Mouse (Mus musculus): Measurements from ENCODE around the gene Pik3c2g.
"Not testable (repeated sequence)": the region's sequence is repeated elsewhere in the genome, so short reads cannot be mapped to it uniquely, and the experiment has no call there.

Pik3c2g gene

DNA sequence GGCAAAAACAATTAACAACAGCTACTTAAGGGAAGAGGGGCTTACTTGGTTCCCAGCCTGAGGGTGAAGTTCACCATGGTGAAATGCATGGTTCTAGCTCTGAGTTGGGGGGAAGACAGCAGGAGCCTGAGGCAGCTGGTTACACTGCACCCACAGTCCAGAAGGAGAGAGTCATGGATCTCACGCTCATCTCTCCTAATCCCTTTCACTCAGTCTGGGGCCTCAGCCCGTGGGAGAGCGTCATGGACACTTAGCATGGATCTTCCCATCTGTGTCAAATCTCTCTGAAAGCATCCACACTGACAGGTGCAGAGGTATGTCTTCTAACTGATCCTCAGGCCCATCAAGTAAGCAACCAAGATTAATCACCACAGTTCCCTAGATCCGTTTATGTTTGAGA lies 320.1 kb downstream of the Pik3c2g start:
- DNase-seq (ENCODE audit: extremely low read depth, insufficient read length, low spot score), result no peak

DNA sequence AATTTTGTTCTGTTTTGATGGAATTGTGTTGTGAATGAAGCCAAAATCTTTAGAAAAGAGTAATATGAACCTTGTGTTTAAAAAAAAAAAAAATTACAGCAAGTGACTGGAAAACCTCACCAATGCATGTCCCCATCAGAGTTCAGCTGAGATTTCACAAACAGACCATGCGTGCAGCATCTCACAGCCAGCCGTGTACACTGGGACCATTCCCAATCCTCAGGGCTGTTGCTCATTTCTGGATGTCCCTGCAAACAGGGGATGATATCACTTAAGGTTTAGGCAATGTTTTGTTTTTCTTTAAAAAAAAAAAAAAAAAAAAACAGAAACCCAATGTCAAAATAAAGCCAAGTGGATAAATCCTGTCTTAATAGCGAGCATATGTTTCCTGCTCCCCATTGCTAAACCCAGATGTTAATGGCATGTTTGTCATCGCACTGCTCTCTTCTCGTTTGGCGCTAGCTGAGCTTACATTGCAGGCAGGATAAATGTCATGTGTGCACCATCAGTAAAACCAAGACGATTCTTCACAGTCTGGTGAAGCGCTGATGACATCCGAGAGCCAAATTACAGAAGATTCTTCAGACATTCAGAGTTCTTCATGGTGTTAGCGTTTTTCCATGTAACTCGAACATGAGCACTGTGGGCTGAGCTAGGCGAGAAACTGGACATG lies 322.1 kb downstream of the Pik3c2g start:
- no peak for DNase-seq (ENCODE audit: extremely low read depth, insufficient read length, low spot score)

DNA sequence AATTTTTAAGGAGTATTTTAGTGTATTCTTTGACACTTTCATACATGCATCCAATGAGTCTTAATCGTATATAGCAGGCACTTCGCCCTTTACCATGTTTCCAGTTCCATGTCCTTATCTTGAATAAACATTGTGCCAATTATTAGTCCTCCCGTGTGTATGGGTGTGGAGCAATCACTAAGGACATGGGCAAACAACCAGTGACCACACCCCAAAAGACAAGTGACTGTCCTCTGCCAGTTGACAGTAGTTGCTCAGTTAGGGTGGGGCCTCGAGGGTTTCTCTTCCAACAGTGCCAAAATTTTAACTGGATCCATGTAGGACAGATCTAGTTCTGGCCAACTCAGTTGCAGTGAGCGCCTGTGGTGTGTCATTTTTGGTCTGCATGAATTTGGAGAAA lies 341.7 kb downstream of the Pik3c2g start:
- DNase-seq (ENCODE audit: extremely low read depth, insufficient read length, low spot score), result no peak

DNA sequence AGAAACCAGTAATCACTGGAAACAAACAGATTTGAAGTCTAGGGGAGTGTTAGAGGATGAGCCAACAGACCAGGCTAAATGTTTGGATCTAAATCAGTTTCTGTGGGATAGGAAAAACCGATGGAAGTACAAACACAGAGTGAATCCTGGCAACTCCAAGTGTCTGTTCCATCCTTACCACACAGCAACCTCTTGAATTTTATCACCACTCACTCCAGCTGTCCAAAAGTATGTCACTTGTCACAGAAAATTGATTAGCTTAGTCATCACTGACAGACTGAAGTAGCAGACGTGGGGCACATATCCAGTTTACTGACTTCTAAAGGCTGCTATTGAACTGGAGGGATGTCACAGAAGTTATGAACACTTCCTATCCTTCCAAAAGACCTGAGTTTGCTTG lies 347.8 kb downstream of the Pik3c2g start:
- no peak for DNase-seq (ENCODE audit: extremely low read depth, insufficient read length, low spot score)

DNA sequence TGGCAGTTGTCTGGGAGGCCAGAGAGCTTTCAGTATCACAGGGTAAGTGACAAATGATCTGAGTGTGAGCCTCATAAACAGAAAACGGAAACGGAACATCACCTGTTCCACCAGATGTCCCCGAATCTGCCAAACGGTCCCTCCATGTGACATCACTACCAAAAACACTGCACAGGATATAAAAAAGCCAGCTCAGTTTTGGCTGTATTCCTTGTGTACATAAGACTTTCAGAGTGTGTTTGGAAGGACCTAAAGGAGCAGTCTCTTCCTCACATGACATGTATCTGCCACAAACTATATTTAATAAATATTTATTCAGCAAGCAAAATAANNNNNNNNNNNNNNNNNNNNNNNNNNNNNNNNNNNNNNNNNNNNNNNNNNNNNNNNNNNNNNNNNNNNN lies 350.6 kb downstream of the Pik3c2g start:
- DNase-seq (ENCODE audit: extremely low read depth, insufficient read length, low spot score), result not testable (repeated sequence)

DNA sequence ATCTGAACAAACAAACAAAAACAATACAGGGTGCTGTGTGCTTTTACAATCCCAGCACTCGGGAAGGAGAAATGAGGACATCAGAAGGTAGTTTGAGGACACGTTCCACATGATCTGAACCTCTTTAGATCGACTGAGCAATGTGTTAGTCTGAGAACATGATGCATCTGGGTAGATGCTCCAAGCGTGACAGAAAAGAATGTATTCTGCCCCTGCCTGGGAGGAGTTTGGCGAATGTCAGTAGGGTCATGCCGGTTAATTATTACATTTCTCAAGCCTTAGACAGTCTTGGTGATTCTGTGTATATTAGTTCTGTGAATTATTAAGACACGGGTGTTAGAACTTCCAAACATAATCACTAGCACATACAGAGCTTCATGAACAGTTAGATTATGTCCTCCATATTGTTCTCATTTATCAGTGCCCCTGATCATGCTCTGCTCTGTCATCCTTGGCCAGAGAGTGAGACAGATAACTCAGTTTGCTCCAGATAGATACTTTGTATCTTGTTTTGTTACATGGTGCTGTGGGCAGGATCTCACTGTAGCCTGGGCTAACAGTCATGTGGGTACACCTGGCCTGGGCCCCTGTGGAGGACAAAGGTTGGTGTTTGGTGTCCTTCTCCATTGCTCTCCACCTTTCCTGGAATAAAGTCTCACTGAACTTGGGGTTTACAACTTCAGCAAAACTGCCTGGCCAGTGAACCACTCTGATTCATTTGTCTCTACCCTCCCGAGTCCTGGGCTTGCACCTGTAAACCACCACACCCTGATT lies 360.3 kb downstream of the Pik3c2g start:
- DNase-seq (ENCODE audit: extremely low read depth, insufficient read length, low spot score), result no peak

DNA sequence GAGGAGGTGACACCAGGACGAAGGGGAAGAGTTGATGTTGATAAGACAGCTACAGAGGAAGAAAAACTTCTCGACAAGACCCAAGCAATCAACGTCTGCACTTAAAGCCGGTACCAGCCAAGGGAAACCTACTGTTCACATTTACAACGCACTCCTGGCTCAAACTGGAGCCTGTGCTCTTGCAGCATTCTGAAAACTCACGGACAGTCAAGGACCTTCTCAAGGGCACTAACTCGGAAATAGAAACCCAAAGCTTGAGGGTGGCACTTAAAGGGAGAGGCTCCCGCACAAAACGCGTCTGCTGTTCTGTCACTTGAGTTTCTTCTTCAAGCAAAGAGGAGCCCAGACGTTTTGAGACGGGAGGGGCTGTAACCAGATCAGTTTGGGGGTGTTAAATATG lies 366.6 kb downstream of the Pik3c2g start:
- DNase-seq (ENCODE audit: extremely low read depth, insufficient read length, low spot score), result no peak

DNA sequence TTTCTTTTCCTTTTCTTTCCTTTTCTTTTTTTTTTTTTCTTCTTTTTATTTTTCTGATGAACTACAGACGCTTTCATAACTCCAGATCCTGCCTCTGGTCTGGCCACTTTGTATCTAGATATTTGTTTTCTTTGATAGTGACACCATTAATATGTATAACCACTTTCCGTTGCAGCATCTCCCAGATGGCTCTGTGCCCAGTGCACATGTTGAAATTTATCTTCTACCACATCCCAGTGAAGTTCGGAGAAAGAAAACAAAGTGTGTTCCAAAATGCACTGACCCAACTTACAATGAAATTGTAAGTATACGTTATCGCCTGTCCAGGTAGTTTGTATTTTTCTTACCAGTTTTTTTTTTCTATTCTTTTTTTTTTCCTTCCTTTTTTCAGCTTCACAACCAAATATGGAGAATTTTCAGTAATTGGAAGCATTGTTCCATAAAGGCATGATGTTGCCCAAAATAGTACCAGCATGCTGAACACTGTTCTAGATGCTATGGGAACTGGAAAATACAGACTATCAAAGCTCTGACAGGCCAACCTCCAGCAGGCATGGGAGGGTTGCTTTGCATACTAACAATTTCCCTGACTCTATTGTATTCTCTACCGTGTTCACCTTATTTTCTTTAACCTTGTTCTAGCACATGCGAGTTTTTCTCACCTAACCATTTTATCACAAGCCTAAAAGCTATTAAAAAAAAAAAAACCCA lies 370.7 kb downstream of the Pik3c2g start:
- DNase-seq (ENCODE audit: extremely low read depth, insufficient read length, low spot score), result no peak

DNA sequence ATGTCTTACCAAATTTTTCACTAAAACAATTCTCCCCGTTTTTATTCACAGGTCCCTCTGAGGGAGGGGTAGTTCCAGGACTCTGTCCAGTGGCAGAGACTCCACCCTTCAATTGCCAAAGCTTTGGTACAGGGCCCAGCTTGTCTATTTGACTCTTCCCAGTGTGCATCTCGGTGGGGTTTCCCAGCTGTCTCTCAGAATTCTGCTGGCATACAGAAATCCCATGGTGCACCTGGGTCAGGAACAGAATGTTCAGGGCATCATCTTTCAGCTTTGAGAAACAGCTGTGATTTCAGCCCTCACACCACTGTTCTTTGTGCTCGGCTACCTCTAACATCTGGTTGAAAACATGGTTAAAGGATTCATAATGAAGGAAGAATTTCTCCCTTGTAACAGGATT lies 376.8 kb downstream of the Pik3c2g start:
- no peak for DNase-seq (ENCODE audit: extremely low read depth, insufficient read length, low spot score)

DNA sequence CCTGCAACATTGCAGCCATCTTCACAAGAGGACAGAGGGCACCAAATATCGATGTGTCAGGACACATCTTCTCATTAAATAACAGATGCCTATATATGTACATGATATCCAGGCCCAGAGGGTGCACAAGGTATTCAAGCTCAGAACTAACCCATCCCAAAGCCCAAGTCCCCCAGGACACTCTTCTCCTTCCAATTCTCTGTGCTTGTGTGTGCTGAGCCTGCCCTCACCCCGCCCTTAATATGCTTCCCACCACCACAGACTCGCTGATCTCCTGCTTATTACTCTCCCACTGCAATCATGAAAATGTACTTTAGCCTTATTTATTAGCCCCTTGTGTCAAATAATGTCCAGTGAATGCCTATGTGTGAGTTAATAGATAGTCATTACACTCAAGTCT lies 377.9 kb downstream of the Pik3c2g start:
- DNase-seq (ENCODE audit: extremely low read depth, insufficient read length, low spot score), result no peak

DNA sequence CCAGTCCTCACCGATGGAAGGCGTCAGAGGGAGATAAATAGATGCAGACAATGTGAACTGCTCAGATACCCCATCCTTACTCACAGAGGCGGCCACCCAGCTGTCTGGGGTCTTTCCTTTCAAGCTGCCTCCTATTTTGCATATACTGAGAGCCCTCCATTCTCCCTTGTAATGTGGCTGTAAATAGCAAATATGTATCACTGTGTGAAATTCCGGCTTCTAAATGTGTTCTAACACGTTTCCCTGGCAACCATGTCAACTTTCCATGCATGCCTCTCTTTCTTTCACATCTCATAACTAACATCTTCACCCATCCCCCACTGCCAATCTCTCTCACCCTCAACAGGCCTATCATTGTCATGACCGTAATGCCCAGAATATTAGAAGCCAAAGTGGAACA lies 379.7 kb downstream of the Pik3c2g start:
- no peak for DNase-seq (ENCODE audit: extremely low read depth, insufficient read length, low spot score)

DNA sequence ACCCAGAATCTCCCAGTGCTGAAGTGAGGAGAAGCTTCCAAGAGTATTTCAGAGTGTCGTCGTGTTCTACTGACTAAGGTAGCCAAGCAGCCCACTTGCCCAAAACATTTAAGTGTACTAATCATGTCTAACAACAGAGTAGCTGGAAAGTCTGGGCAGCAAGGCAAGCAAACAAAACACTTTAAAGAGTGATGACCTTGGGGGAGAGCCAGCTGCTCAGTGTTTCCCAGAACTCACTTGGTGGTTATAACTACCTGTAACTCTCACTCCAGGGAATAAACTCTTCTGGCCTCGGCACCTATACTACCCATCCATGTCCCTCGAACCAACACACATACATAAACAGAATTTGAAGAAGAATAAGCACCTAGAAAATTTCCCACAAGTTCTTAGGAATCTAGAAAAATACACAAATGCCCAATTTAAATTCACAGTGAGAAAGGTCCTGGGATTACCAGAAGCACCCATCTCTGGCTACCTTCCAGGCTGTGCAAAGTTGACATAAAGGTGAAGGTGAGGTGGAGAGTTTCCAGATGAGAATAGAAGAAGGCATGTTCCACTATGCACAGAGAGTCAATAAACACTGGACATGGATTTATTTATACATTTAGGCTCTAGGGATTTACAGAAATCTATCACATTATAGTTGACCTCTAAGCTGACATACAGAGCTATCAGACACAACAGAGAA lies 384.7 kb downstream of the Pik3c2g start:
- DNase-seq (ENCODE audit: extremely low read depth, insufficient read length, low spot score), result no peak

DNA sequence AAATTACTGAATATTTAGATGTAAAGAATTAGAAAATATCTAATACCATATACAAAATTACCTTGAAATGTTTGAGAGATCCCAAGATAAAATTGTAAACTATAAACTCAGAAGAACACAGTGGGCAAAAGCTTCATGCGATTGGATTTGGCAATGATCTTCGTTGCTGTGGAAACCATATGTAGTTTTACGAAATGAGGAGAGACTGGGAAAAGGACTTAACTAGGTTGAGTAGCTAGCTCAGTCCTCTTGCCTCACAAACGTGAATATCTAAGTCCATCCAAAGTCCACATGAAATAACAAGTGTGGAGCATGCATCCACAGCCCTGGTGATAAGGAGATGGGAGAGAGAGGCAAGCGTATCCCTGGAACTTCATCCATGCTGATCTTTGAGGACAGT lies 387.6 kb downstream of the Pik3c2g start:
- DNase-seq (ENCODE audit: extremely low read depth, insufficient read length, low spot score), result no peak

DNA sequence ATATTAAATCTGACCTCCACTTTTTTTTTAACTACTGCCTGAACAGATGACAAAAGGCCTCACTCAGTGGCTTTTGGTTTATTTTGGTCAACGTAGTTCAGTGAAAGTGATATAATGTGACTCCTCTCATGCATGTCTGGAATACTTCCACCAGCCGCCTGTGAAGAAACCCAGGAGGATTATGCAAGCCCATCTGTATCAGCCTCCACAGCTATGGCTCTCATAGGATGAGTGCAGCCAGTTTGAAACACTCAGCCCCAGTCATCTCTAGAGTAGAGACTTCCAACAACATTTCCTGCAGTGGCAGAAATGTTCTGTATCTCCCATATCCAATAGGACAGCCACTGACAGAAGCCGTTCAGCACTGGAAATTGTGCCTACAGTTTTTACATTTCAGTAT lies 391.1 kb downstream of the Pik3c2g start:
- no peak for DNase-seq (ENCODE audit: extremely low read depth, insufficient read length, low spot score)

DNA sequence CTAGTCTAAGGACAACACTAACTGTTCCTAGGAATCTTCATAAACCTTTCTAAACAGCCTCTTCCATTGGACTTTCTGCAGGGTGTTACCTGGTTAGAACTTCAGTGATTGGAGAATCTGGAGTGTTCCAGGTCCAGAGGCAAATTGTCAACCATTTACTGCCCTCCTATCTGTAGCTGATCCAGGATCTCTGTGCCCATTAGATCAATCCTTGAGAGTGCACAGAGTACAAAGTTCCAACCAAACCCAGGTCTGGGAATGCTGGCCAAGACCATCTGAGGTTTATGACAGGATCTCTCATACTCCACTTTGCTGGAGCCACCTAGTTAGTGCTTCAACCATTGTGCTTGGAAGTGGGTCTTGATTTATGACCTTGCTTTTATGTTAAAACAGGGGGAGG lies 394.0 kb downstream of the Pik3c2g start:
- no peak for DNase-seq (ENCODE audit: extremely low read depth, insufficient read length, low spot score)

DNA sequence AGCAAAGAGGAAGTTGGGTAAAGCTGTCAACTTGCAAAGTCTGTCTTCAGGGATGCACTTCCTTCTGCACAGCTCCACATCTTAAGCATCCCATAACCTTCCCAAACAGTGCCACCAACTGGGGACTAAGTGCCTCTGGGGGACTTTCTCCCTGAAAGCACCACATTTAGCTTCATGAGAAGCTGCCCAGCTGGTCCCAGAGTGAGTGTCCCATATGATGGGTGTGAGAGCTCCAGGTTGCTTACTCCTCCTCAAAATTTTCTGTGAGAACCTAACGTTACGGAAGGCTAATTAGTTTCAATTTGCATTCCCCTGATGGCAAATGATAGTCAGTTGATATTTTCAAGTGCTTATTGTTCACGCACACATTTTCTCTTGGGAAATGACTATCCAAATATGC lies 397.0 kb downstream of the Pik3c2g start:
- DNase-seq (ENCODE audit: extremely low read depth, insufficient read length, low spot score), result no peak

DNA sequence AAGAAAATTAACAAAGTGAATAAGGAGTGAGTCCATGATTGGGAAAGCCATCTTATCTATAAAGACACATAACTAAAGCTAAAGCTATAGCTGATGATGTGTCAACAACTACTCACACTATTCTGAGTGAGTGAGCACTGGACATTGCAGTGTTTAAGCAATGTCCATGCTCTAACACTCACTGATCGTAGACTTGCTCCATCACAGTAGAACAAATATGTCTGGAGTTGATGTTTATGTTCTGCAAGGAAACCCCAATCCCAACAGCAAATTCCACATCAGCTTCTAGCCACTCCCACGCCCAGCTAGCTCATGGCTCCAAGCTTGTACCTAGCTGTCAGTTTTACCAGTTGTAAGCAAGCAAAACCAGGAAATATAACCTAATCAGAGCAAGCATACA lies 399.5 kb downstream of the Pik3c2g start:
- DNase-seq (ENCODE audit: extremely low read depth, insufficient read length, low spot score), result no peak

DNA sequence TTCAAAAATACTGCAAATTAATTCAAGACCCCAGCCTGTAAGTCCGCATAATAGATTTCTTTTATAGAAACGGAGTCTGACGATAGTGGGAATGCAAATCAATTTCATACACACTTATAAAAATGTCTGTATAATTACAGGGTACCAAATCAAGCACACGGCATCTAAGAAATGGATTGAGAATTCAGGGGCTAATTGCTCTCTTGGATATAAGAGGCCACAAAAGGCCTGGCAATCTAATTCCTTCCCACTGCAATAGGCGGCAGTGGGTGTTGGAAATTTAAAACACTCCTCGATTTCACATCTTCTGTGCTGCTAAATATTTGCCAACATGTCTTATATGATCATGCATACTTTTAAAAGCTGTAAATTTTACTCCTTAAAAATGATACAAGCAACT lies 402.1 kb downstream of the Pik3c2g start:
- DNase-seq (ENCODE audit: extremely low read depth, insufficient read length, low spot score), result no peak

DNA sequence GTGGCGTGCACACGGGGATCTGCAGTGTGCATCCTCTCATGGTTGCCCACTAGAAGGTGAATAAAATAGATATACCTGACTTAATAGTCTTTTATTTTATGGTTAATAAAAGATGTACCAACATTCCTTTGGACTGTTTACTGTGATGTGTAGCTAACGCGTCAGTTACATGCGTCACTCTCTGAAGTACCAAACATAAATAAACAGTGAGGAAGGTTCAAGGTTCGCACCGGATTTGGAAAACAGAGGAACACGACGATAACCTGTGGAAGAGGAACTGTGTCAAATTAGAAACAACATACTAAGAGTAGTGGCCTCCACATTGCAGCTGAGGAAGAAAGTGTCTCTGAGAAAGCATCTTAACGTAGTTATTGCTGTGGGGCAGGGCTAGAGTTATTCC lies 402.6 kb downstream of the Pik3c2g start:
- DNase-seq (ENCODE audit: extremely low read depth, insufficient read length, low spot score), result no peak

DNA sequence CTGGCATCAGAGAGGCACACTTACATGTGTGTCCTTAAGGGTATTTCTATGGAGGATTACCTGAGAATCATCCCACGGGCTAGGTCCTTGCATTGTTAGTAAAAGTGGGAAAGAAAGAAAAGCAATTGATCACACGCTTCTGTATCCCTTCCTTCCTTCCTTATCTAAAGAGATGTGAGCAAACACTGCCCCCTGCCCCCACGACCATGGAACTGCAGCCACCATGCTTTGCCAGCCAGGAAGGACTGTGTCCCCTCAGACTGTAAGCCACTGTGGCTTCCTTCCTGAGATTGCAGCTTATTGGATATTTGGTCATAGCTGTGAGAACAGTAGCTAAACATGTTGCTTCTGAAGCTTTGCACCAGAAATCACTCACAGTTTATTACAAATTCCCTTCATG lies 418.2 kb downstream of the Pik3c2g start:
- no peak for DNase-seq (ENCODE audit: extremely low read depth, insufficient read length, low spot score)

Measured in 3134 (cell line).